Mouse (Mus musculus) kidney, embryonic 16.5 days (tissue): ENCODE results near the gene Coil. TPM values are rescaled to one million over a fixed set of nuclear protein-coding genes. Genes with fewer than 3 reads are reported as not detected.

Source experiments
- ATAC-seq: fragments of 200-750 bp; cut with Nextera tagmentation; 2 replicates; pipeline ENCODE4 v1.8.0; 2017; ENCODE audit warnings: moderate TSS enrichment; ENCODE audit not compliant: low FRiP score, low TSS enrichment
- H3K27ac ChIP-seq: fragments of 300-500 bp; sonication (generic); 2 replicates; pipeline ENCODE4 v1.5.1; 2014; ENCODE audit warnings: low read length
- H3K27me3 ChIP-seq: fragments of 300-500 bp; sonication (generic); 2 replicates; pipeline ENCODE4 v1.6.1; 2014; ENCODE audit warnings: low read length, control low read depth, mixed read lengths; ENCODE audit not compliant: insufficient read depth
- H3K36me3 ChIP-seq: fragments of 300-500 bp; sonication (generic); 2 replicates; pipeline ENCODE4 v1.6.1; 2014; ENCODE audit warnings: low read length, control low read depth, mixed read lengths; ENCODE audit not compliant: insufficient read depth
- H3K4me1 ChIP-seq: fragments of 300-500 bp; sonication (generic); 2 replicates; pipeline ENCODE4 v1.6.1; 2014; ENCODE audit warnings: low read length, control low read depth, mixed read lengths; ENCODE audit not compliant: insufficient read depth
- H3K4me2 ChIP-seq: fragments of 300-500 bp; sonication (generic); replicated peaks from 2 replicates; pipeline ENCODE4 v1.6.1; 2014; ENCODE audit warnings: low read depth, low read length
- H3K4me3 ChIP-seq: fragments of 300-500 bp; sonication (generic); 2 replicates; pipeline ENCODE4 v1.5.1; 2014; ENCODE audit warnings: mild to moderate bottlenecking, low read length
- H3K9ac ChIP-seq: fragments of 300-500 bp; sonication (generic); replicated peaks from 2 replicates; pipeline ENCODE4 v1.6.1; 2014; ENCODE audit warnings: low read length
- H3K9me3 ChIP-seq: fragments of 300-500 bp; sonication (generic); 2 replicates; pipeline ENCODE4 v1.6.1; 2016; ENCODE audit warnings: low read length, control low read depth
- WGBS: fragments of 180-500 bp; shearing (Covaris S2); extraction: QIAGEN DNeasy Blood & Tissue Kit; methylation state at CpG from one replicate; pipeline ENCODE4 v1.1.7; 2014; 5-methylcytosine and 5-hydroxymethylcytosine counted together
- polyA plus RNA-seq: library from polyadenylated mRNA; unstranded; fragments of >200 nt; fragmentation: Nextera tagmentation; extraction: Ambion mirVana; gene quantifications from 2 replicates; pipeline ENCODE4 v1.2.1, GENCODE M21; 2015

Coil gene
- polyA plus RNA-seq, 1 experiment from 2014 or later = 17.4 TPM

DNA sequence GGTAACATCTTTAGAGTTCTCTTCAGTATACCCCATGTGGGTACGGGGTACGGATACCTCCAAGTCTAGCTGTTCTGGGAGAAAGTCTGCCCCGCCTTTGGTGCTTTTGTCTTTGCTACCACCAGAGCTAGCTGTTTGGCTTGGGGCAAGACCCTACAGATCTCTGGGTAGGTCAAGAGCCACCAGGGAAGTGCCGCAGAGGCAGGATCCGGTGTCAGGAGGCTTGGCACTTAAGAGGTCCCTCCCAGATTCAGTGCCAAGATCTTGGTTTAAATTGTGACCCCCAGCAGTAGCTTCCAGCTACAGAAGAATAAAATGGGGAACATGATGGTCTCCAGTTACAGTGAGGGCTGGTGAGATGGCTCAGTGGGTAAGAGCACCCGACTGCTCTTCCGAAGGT is 31.5 kb downstream of the Coil start:
- no peaks in the 10 kb centered on the region for H3K9me3 ChIP-seq
- 0 out of 2 replicates have a peak, but pooled peaks cover 9% of the 10 kb centered on the region for H3K4me1 ChIP-seq
- H3K36me3 ChIP-seq = peaks cover 2% of the 10 kb centered on the region; the same call in 1 of the 2 replicates
- no peak overlapping the region for H3K9ac ChIP-seq
- no peaks in the 10 kb centered on the region for H3K27me3 ChIP-seq
- peak overlapping the region; percentile 16; the same call in 1 of the 2 replicates for H3K4me2 ChIP-seq
- no peak overlapping the region; the same call in 1 of the 2 replicates for H3K4me3 ChIP-seq
- H3K27ac ChIP-seq = no peak overlapping the region
- 90% methylated on average over 7 of the region's 7 CpGs for WGBS
- ATAC-seq = no peak

DNA sequence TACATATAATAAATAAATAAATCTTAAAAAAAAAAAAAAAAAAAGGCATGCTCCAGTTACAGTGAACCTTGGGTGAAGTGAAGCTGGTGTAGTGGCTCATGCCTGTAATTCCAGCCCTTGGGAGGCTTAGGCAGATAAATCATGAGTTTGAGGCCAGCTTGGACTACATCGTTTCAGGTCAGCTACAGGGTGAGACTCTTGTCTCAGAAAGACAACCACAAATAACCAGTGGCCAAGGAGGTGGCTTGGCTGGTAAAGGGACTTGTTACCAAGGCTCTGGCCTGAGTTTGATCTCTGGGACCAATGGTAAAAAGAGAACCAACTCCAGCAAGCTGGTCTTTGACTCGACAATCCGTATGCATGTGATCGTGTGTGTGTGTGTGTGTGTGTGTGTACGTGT is 32.0 kb downstream of the Coil start:
- Histone ChIP-seq H3K4me3 (no peak overlapping the region), H3K4me1 (0 out of 2 replicates have a peak, but pooled peaks cover 9% of the 10 kb centered on the region), H3K27ac (no peak overlapping the region), H3K9me3 (no peaks in the 10 kb centered on the region), H3K36me3 (peaks cover 3% of the 10 kb centered on the region; the same call in 1 of the 2 replicates), H3K9ac (no peak overlapping the region), H3K4me2 (peak overlapping the region; percentile 22; the same call in 1 of the 2 replicates), H3K27me3 (no peaks in the 10 kb centered on the region)
- no peak for ATAC-seq
- 80% methylated on average over 5 of the region's 5 CpGs for WGBS

- H3K27ac ChIP-seq = no peak overlapping the region
- no peak overlapping the region; the same call in 1 of the 2 replicates for H3K9ac ChIP-seq
- 78% methylated on average over 5 of the region's 5 CpGs for WGBS
These were observed 32.6 kb downstream of the Coil start for GRCm38 (mm10) chr11:89002621-89003020.

GRCm38 (mm10) chr11:89003078-89003477 is 33.0 kb downstream of the Coil start:
- no peak for ATAC-seq
- 49% methylated on average over 6 of the region's 6 CpGs for WGBS
- H3K4me2 ChIP-seq = peak overlapping the region; percentile 22
- H3K27me3 ChIP-seq = no peaks in the 10 kb centered on the region
- no peak overlapping the region for H3K27ac ChIP-seq
- H3K9me3 ChIP-seq = no peaks in the 10 kb centered on the region
- H3K4me1 ChIP-seq = 0 out of 2 replicates have a peak, but pooled peaks cover 9% of the 10 kb centered on the region
- H3K9ac ChIP-seq = no peak overlapping the region; the same call in 1 of the 2 replicates
- H3K4me3 ChIP-seq = peak overlapping the region; percentile 7; the same call in 1 of the 2 replicates
- H3K36me3 ChIP-seq = peaks cover 3% of the 10 kb centered on the region; the same call in 1 of the 2 replicates

More at GRCm38 (mm10) chr11:89002621-89003020, 32.6 kb downstream of the Coil start:
- Histone ChIP-seq H3K36me3 (peaks cover 3% of the 10 kb centered on the region; the same call in 1 of the 2 replicates), H3K4me1 (0 out of 2 replicates have a peak, but pooled peaks cover 9% of the 10 kb centered on the region), H3K4me2 (peak overlapping the region; percentile 22), H3K9me3 (no peaks in the 10 kb centered on the region), H3K4me3 (peak overlapping the region; percentile 7; the same call in 1 of the 2 replicates), H3K27me3 (no peaks in the 10 kb centered on the region)
- no peak for ATAC-seq

- Histone ChIP-seq H3K4me1 (0 out of 2 replicates have a peak, but pooled peaks cover 9% of the 10 kb centered on the region), H3K9ac (no peak overlapping the region), H3K4me2 (0 out of 2 replicates have a peak overlapping the region, but pooled peaks have one; percentile 6), H3K27ac (no peak overlapping the region), H3K36me3 (peaks cover 3% of the 10 kb centered on the region; the same call in 1 of the 2 replicates), H3K4me3 (no peak overlapping the region), H3K27me3 (no peaks in the 10 kb centered on the region), H3K9me3 (no peaks in the 10 kb centered on the region)
- 71% methylated on average over 4 of the region's 4 CpGs for WGBS
- ATAC-seq = no peak
These were observed 33.7 kb downstream of the Coil start for GRCm38 (mm10) chr11:89003726-89004125.

GRCm38 (mm10) chr11:89005473-89005872 is 35.4 kb downstream of the Coil start:
- Histone ChIP-seq H3K9me3 (no peaks in the 10 kb centered on the region), H3K27ac (no peak overlapping the region), H3K9ac (no peak overlapping the region), H3K27me3 (no peaks in the 10 kb centered on the region), H3K36me3 (peaks cover 4% of the 10 kb centered on the region; the same call in 1 of the 2 replicates), H3K4me1 (0 out of 2 replicates have a peak, but pooled peaks cover under 1% of the 10 kb centered on the region), H3K4me2 (no peak overlapping the region), H3K4me3 (no peak overlapping the region)
- WGBS = 63% methylated on average over 5 of the region's 5 CpGs
- no peak for ATAC-seq

DNA sequence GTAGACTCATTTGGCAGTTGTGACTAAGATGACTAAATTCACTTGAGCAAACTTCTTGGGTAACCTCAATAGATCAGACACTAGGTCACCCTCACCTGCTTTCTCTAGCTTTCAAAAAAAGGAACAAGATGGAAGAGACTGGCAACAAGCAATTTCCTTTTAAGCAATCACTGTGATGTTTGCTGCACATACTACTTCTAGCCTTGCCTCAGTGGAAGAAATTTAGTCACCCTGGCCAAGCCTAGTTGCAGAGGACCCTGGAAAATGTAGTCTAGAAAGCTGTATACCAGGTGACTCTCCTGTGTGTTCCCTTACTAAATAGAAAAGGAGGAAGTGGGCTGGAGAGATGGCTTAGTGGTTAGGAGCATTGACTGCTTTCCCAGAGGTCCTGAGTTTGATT is 36.4 kb downstream of the Coil start:
- Histone ChIP-seq H3K9me3 (no peaks in the 10 kb centered on the region), H3K4me2 (no peak overlapping the region), H3K27ac (no peak overlapping the region), H3K4me1 (no peaks in the 10 kb centered on the region), H3K36me3 (peaks cover 13% of the 10 kb centered on the region), H3K4me3 (no peak overlapping the region), H3K27me3 (no peaks in the 10 kb centered on the region), H3K9ac (no peak overlapping the region)
- no peak for ATAC-seq

DNA sequence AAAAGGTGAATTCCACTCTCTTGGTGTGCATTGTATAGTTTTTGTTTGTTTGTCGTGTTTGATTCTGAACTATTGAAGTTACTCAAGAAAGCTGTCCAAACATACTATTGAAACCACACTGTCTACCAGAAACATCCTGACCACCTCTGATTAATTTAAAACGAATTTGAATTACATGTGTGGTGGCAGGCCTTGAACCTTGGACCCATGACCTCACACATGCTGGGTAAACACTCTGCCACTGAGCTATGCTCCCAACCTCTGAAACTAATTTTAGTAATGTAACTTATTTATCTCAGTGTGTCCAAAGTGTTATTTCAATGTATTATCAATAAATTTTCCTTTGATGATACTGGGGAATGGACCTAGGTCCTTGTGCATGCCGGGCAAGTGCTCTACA is 37.5 kb downstream of the Coil start:
- Histone ChIP-seq H3K4me2 (no peak overlapping the region), H3K36me3 (peaks cover 21% of the 10 kb centered on the region), H3K9ac (no peak overlapping the region), H3K27me3 (no peaks in the 10 kb centered on the region), H3K27ac (no peak overlapping the region), H3K9me3 (no peaks in the 10 kb centered on the region), H3K4me1 (no peaks in the 10 kb centered on the region), H3K4me3 (no peak overlapping the region)
- no peak for ATAC-seq
- WGBS = 82% methylated on average over 3 of the region's 3 CpGs

DNA sequence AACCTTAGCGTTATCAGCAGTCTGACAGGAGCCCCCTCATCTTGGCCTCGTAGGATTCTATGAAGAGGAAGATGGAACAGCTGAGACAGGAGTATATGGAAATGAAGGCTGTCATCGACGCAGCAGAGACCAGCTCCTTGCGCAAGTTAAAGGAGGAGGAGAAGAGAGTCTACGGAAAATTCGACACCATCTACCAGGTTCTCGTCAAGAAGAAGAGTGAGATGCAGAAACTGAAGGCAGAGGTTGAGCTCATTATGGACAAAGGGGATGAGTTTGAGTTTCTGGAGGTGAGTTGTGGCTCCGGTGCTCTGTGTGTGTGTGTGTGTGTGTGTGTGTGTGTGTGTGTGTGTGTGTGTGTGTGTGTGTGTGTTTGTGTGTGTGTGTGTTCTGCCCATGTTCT is 39.0 kb downstream of the Coil start:
- 87% methylated on average over 9 of the region's 9 CpGs for WGBS
- H3K9ac ChIP-seq = no peak overlapping the region
- H3K9me3 ChIP-seq = no peaks in the 10 kb centered on the region
- H3K27ac ChIP-seq = no peak overlapping the region
- H3K4me2 ChIP-seq = no peak overlapping the region
- H3K4me1 ChIP-seq = no peaks in the 10 kb centered on the region
- no peak overlapping the region for H3K4me3 ChIP-seq
- no peaks in the 10 kb centered on the region for H3K27me3 ChIP-seq
- peaks cover 29% of the 10 kb centered on the region for H3K36me3 ChIP-seq
- no peak for ATAC-seq

DNA sequence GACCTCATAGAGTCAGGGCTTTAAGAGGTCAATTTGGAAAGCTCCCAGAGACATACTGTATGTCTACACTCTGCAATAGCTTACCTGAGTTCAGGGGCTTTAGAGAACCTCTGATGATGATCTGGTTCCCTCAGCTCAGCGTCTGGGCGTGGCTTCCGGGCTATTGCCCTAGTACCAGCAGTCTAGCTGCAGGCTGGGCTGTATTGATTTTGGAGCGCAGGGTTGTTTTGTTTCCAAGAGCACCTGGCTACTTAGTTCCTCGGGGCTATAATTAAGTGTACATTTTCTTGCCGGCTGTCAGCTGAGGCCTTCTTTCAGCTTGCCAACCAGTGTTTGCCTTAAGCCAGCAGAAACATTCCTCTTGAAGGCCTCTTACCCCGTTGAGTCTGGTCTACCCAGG is 39.4 kb downstream of the Coil start:
- no peaks in the 10 kb centered on the region for H3K27me3 ChIP-seq
- no peak overlapping the region for H3K27ac ChIP-seq
- H3K36me3 ChIP-seq = peaks cover 29% of the 10 kb centered on the region
- no peak for ATAC-seq
- no peak overlapping the region for H3K4me2 ChIP-seq
- H3K4me1 ChIP-seq = no peaks in the 10 kb centered on the region
- H3K9me3 ChIP-seq = no peaks in the 10 kb centered on the region
- no peak overlapping the region for H3K9ac ChIP-seq
- WGBS = 80% methylated on average over 7 of the region's 7 CpGs
- no peak overlapping the region for H3K4me3 ChIP-seq
